Mouse (Mus musculus): ENCODE results near the gene Tgfbrap1.
"Not testable (repeated sequence)": the region's sequence is repeated elsewhere in the genome, so short reads cannot be mapped to it uniquely, and the experiment has no call there.

The Tgfbrap1 gene

GRCm38 (mm10) chr1:43015153-43015685 is 83.2 kb downstream of the Tgfbrap1 start:
- not testable (repeated sequence) for DNase-seq (ENCODE audit: low spot score in 2 of 2)

- DNase-seq (ENCODE audit: low spot score in 2 of 2): no peak
Observed at GRCm38 (mm10) chr1:43010461-43010860, 88.0 kb downstream of the Tgfbrap1 start.

GRCm38 (mm10) chr1:43006524-43006923 is 91.9 kb downstream of the Tgfbrap1 start:
- DNase-seq (ENCODE audit: low spot score in 2 of 2): no peak

- no peak for DNase-seq (ENCODE audit: low spot score in 2 of 2)
Observed at GRCm38 (mm10) chr1:43006051-43006514, 92.4 kb downstream of the Tgfbrap1 start.
